Mouse (Mus musculus) embryonic facial prominence, embryonic 12.5 days (tissue): Measurements from ENCODE around the gene Dlg5. TPM values are rescaled to one million over a fixed set of nuclear protein-coding genes. Genes with fewer than 3 reads are reported as not detected.

Experiments used
- ATAC-seq: fragments of 200-750 bp; cut with Nextera tagmentation; 2 replicates; pipeline ENCODE4 v1.8.0; 2017; ENCODE audit not compliant: insufficient number of reproducible peaks, insufficient read depth, low FRiP score, low TSS enrichment
- H3K27ac ChIP-seq: fragments of 300-500 bp; sonication (generic); 2 replicates; pipeline ENCODE4 v1.5.1; 2016; ENCODE audit warnings: mild to moderate bottlenecking
- H3K27me3 ChIP-seq: fragments of 300-500 bp; sonication (generic); 2 replicates; pipeline ENCODE4 v1.6.1; 2016; ENCODE audit warnings: mild to moderate bottlenecking, moderate library complexity
- H3K36me3 ChIP-seq: fragments of 300-500 bp; sonication (generic); 2 replicates; pipeline ENCODE4 v1.6.1; 2016; ENCODE audit warnings: mild to moderate bottlenecking
- H3K4me1 ChIP-seq: fragments of 300-500 bp; sonication (generic); 2 replicates; pipeline ENCODE4 v1.6.1; 2016
- H3K4me2 ChIP-seq: fragments of 300-500 bp; sonication (generic); replicated peaks from 2 replicates; pipeline ENCODE4 v1.6.1; 2016; ENCODE audit warnings: mild to moderate bottlenecking, moderate library complexity
- H3K4me3 ChIP-seq: fragments of 300-500 bp; sonication (generic); 2 replicates; pipeline ENCODE4 v1.5.1; 2016; ENCODE audit warnings: mild to moderate bottlenecking
- H3K9ac ChIP-seq: fragments of 300-500 bp; sonication (generic); 2 replicates; pipeline ENCODE4 v1.6.1; 2016; ENCODE audit warnings: mild to moderate bottlenecking, moderate library complexity
- H3K9me3 ChIP-seq: fragments of 300-500 bp; sonication (generic); 2 replicates; pipeline ENCODE4 v1.6.1; 2016; ENCODE audit warnings: mild to moderate bottlenecking, moderate library complexity
- WGBS: fragments of 180-500 bp; shearing (Covaris S2); methylation state at CpG from one replicate; pipeline ENCODE4 v1.1.7; 2016; 5-methylcytosine and 5-hydroxymethylcytosine counted together
- polyA plus RNA-seq: library from polyadenylated mRNA; unstranded; fragments of >200 nt; fragmentation: Nextera tagmentation; extraction: Ambion mirVana; gene quantifications from 2 replicates; pipeline ENCODE4 v1.2.1, GENCODE M21; 2016

Gene Dlg5
- polyA plus RNA-seq, 1 experiment from 2014 or later = 28.9 TPM

GRCm38 (mm10) chr14:24232641-24233633, 12.8 kb downstream of the Dlg5 start:
- Histone ChIP-seq H3K27me3 (no peaks in the 10 kb centered on the region), H3K4me1 (peaks cover 25% of the 10 kb centered on the region), H3K9ac (no peak overlapping the region), H3K27ac (peak overlapping the region; percentile 73; the same call in 1 of the 2 replicates), H3K36me3 (no peaks in the 10 kb centered on the region; the same call in 1 of the 2 replicates), H3K9me3 (no peaks in the 10 kb centered on the region), H3K4me2 (no peak overlapping the region), H3K4me3 (no peak overlapping the region)
- peak; percentile 59; the same call in 1 of the 2 replicates for ATAC-seq
- WGBS = 44% methylated on average over 11 of the region's 12 CpGs

- no peaks in the 10 kb centered on the region for H3K9me3 ChIP-seq
- no peaks in the 10 kb centered on the region for H3K36me3 ChIP-seq
- no peak for ATAC-seq
- WGBS = 72% methylated on average over 6 of the region's 6 CpGs
- no peak overlapping the region for H3K4me2 ChIP-seq
- no peak overlapping the region for H3K4me3 ChIP-seq
- H3K9ac ChIP-seq = no peak overlapping the region
- no peak overlapping the region for H3K27ac ChIP-seq
- H3K4me1 ChIP-seq = peaks cover 19% of the 10 kb centered on the region
- no peaks in the 10 kb centered on the region for H3K27me3 ChIP-seq
Measured at GRCm38 (mm10) chr14:24228549-24228948, 17.2 kb downstream of the Dlg5 start.

GRCm38 (mm10) chr14:24227015-24227414, 18.7 kb downstream of the Dlg5 start:
- Histone ChIP-seq H3K4me3 (no peak overlapping the region), H3K27ac (no peak overlapping the region), H3K9me3 (no peaks in the 10 kb centered on the region), H3K4me2 (no peak overlapping the region), H3K9ac (no peak overlapping the region), H3K4me1 (peaks cover 19% of the 10 kb centered on the region), H3K36me3 (no peaks in the 10 kb centered on the region), H3K27me3 (no peaks in the 10 kb centered on the region)
- no peak for ATAC-seq
- 91% methylated on average over 8 of the region's 8 CpGs for WGBS

- Histone ChIP-seq H3K4me3 (no peak overlapping the region), H3K9ac (no peak overlapping the region), H3K4me1 (peaks cover 13% of the 10 kb centered on the region), H3K9me3 (no peaks in the 10 kb centered on the region), H3K27ac (no peak overlapping the region), H3K4me2 (no peak overlapping the region), H3K36me3 (no peaks in the 10 kb centered on the region), H3K27me3 (no peaks in the 10 kb centered on the region)
- ATAC-seq = no peak
- WGBS = 81% methylated on average over 2 of the region's 2 CpGs
Measured at GRCm38 (mm10) chr14:24226344-24226743, 19.4 kb downstream of the Dlg5 start.

GRCm38 (mm10) chr14:24222759-24223158, 23.0 kb downstream of the Dlg5 start:
- ATAC-seq = no peak
- peaks cover 29% of the 10 kb centered on the region for H3K4me1 ChIP-seq
- no peak overlapping the region for H3K9ac ChIP-seq
- H3K4me2 ChIP-seq = no peak overlapping the region
- no peaks in the 10 kb centered on the region for H3K27me3 ChIP-seq
- no peaks in the 10 kb centered on the region for H3K36me3 ChIP-seq
- no peak overlapping the region for H3K27ac ChIP-seq
- no peak overlapping the region for H3K4me3 ChIP-seq
- no peaks in the 10 kb centered on the region for H3K9me3 ChIP-seq
- 17% methylated on average over 3 of the region's 3 CpGs for WGBS

GRCm38 (mm10) chr14:24222273-24222672, 23.4 kb downstream of the Dlg5 start:
- H3K4me2 ChIP-seq = no peak overlapping the region
- no peak for ATAC-seq
- H3K9me3 ChIP-seq = no peaks in the 10 kb centered on the region
- no peaks in the 10 kb centered on the region for H3K27me3 ChIP-seq
- H3K4me1 ChIP-seq = peaks cover 34% of the 10 kb centered on the region
- H3K9ac ChIP-seq = no peak overlapping the region
- no peak overlapping the region for H3K4me3 ChIP-seq
- 71% methylated on average over 3 of the region's 3 CpGs for WGBS
- H3K27ac ChIP-seq = no peak overlapping the region
- no peaks in the 10 kb centered on the region for H3K36me3 ChIP-seq

- WGBS = 68% methylated on average over 8 of the region's 8 CpGs
- H3K4me2 ChIP-seq = no peak overlapping the region
Measured at GRCm38 (mm10) chr14:24217362-24217722, 28.4 kb downstream of the Dlg5 start.

GRCm38 (mm10) chr14:24216678-24217361, 28.9 kb downstream of the Dlg5 start:
- ATAC-seq = no peak
- Histone ChIP-seq H3K27ac (no peak overlapping the region), H3K27me3 (no peaks in the 10 kb centered on the region), H3K4me1 (peaks cover 80% of the 10 kb centered on the region), H3K36me3 (no peaks in the 10 kb centered on the region), H3K4me3 (no peak overlapping the region), H3K9me3 (no peaks in the 10 kb centered on the region), H3K4me2 (no peak overlapping the region), H3K9ac (no peak overlapping the region)
- WGBS = 43% methylated on average over 11 of the region's 11 CpGs

More at GRCm38 (mm10) chr14:24217362-24217722, 28.4 kb downstream of the Dlg5 start:
- Histone ChIP-seq H3K27me3 (no peaks in the 10 kb centered on the region), H3K4me1 (peaks cover 77% of the 10 kb centered on the region), H3K27ac (no peak overlapping the region), H3K4me3 (no peak overlapping the region), H3K9ac (no peak overlapping the region), H3K9me3 (no peaks in the 10 kb centered on the region), H3K36me3 (no peaks in the 10 kb centered on the region)
- no peak for ATAC-seq

- no peak overlapping the region for H3K4me3 ChIP-seq
- ATAC-seq = no peak
- H3K9me3 ChIP-seq = no peaks in the 10 kb centered on the region
- 21% methylated on average over 4 of the region's 4 CpGs for WGBS
- 0 out of 2 replicates have a peak overlapping the region, but pooled peaks have one; percentile 47 for H3K27ac ChIP-seq
- no peaks in the 10 kb centered on the region for H3K27me3 ChIP-seq
- no peaks in the 10 kb centered on the region for H3K36me3 ChIP-seq
- no peak overlapping the region for H3K4me2 ChIP-seq
- H3K4me1 ChIP-seq = peaks cover 83% of the 10 kb centered on the region
- H3K9ac ChIP-seq = no peak overlapping the region
Measured at GRCm38 (mm10) chr14:24216064-24216463, 29.7 kb downstream of the Dlg5 start.

- no peaks in the 10 kb centered on the region for H3K36me3 ChIP-seq
- no peaks in the 10 kb centered on the region for H3K9me3 ChIP-seq
- WGBS = 49% methylated on average over 9 of the region's 9 CpGs
- 0 out of 2 replicates have a peak overlapping the region, but pooled peaks have one; percentile 24 for H3K27ac ChIP-seq
- peaks cover 79% of the 10 kb centered on the region for H3K4me1 ChIP-seq
- no peaks in the 10 kb centered on the region for H3K27me3 ChIP-seq
- H3K4me2 ChIP-seq = no peak overlapping the region
- no peak overlapping the region for H3K9ac ChIP-seq
- H3K4me3 ChIP-seq = no peak overlapping the region
- ATAC-seq = no peak
Measured at GRCm38 (mm10) chr14:24214436-24214835, 31.3 kb downstream of the Dlg5 start.

- no peaks in the 10 kb centered on the region for H3K27me3 ChIP-seq
- H3K9ac ChIP-seq = no peak overlapping the region
- 71% methylated on average over 2 of the region's 2 CpGs for WGBS
- no peak for ATAC-seq
- no peak overlapping the region for H3K4me2 ChIP-seq
- H3K4me3 ChIP-seq = no peak overlapping the region
- H3K9me3 ChIP-seq = no peaks in the 10 kb centered on the region
- 0 out of 2 replicates have a peak overlapping the region, but pooled peaks have one; percentile 32 for H3K27ac ChIP-seq
- peaks cover 81% of the 10 kb centered on the region for H3K4me1 ChIP-seq
- H3K36me3 ChIP-seq = no peaks in the 10 kb centered on the region
Measured at GRCm38 (mm10) chr14:24213336-24213735, 32.4 kb downstream of the Dlg5 start.
